25 mouse cellular contexts compared by ENCODE assay signal in genomic region chr13:114064069-114064468, GRCm38 (mm10).
DNase-seq lines count a peak whose midpoint lies in the region; ATAC-seq lines count a peak whose summit lies in the region.
"Had no signal": no experiment of that assay in that cellular context is flagged by ENCODE, and none has a peak within 500 bp of the region (broad histone marks: within the 10 kb centered on the region; RNA-seq: fewer than 3 reads in every experiment).

No protein-coding gene starts in this region.

- no peak overlapping the region for H3K27ac ChIP-seq in embryonic facial prominence, embryonic 14.5 days (replicated peaks; ENCODE audit: low read depth, low read length)
- no peak overlapping the region for H3K27ac ChIP-seq in embryonic facial prominence, embryonic 10.5 days (replicated peaks)
- H3K27ac ChIP-seq in limb, embryonic 10.5 days = no peak overlapping the region
- H3K27ac ChIP-seq: embryonic facial prominence, embryonic 15.5 days; forebrain, embryonic 15.5 days; heart, adult 2 months; heart, embryonic 13.5 days had no signal

- ATAC-seq in embryonic facial prominence, embryonic 14.5 days (ENCODE audit: low read depth) = no peak
- ATAC-seq in activated CD4-positive, CD25-positive, alpha-beta regulatory T cell, adult 4 months = no peak
- ATAC-seq: CD4-positive, CD25-positive, alpha-beta regulatory T cell, adult 4 months; forebrain, embryonic 15.5 days; hindbrain, embryonic 16.5 days; inflammation-experienced regulatory T-cells, adult 6 months; intestine, postnatal 0 days had no signal

- no peak overlapping the region for H3K9ac ChIP-seq in embryonic facial prominence, embryonic 14.5 days (ENCODE audit: low read depth, low read length)
- H3K9ac ChIP-seq: embryonic facial prominence, embryonic 15.5 days; forebrain, embryonic 15.5 days; heart, embryonic 13.5 days had no signal

- WGBS in embryonic facial prominence, embryonic 14.5 days = 66% methylated on average over 9 of the region's 9 CpGs
- 91% methylated on average over 9 of the region's 9 CpGs for WGBS in embryonic facial prominence, embryonic 10.5 days
- 84% methylated on average over 9 of the region's 9 CpGs for WGBS in limb, embryonic 10.5 days

- peak; percentile 58 for DNase-seq in embryonic facial prominence, embryonic 14.5 days (ENCODE audit: low spot score)
- DNase-seq in embryonic facial prominence, embryonic 10.5 days (ENCODE audit: low spot score) = no peak
- peak; percentile 10 for DNase-seq in heart, adult 8-10 months (ENCODE audit: low spot score)
- DNase-seq in heart, adult 9 months (ENCODE audit: low spot score in 2 of 2) = no peak
- DNase-seq in adipocyte (ENCODE audit: low spot score) = peak; percentile 14
- DNase-seq in limb, embryonic 10.5 days (ENCODE audit: low spot score) = no peak
- DNase-seq: adrenal gland, adult 8-10 months; B cell, adult 2 months; cerebellum, adult 18-20 months; cerebellum, adult 9-11 months; cerebellum, postnatal 36 days; gastrocnemius, postnatal 14 days; heart, adult 2 months; heart, postnatal 36 days; kidney, adult 8-10 months had no signal

- H3K36me3 ChIP-seq in embryonic facial prominence, embryonic 14.5 days (ENCODE audit: control insufficient read depth, insufficient read depth, low read length) = no peaks in the 10 kb centered on the region
- no peaks in the 10 kb centered on the region for H3K36me3 ChIP-seq in embryonic facial prominence, embryonic 10.5 days (replicated peaks)
- no peaks in the 10 kb centered on the region for H3K36me3 ChIP-seq in limb, embryonic 10.5 days
- H3K36me3 ChIP-seq: embryonic facial prominence, embryonic 15.5 days; forebrain, embryonic 15.5 days; heart, embryonic 13.5 days had no signal

- H3K4me2 ChIP-seq in embryonic facial prominence, embryonic 14.5 days (ENCODE audit: low read depth, low read length) = no peak overlapping the region
- H3K4me2 ChIP-seq: embryonic facial prominence, embryonic 15.5 days; forebrain, embryonic 15.5 days; heart, embryonic 13.5 days had no signal

- no peaks in the 10 kb centered on the region for H3K9me3 ChIP-seq in embryonic facial prominence, embryonic 14.5 days (ENCODE audit: control insufficient read depth, low read length)
- no peaks in the 10 kb centered on the region for H3K9me3 ChIP-seq in embryonic facial prominence, embryonic 10.5 days
- H3K9me3 ChIP-seq in limb, embryonic 10.5 days (replicated peaks) = no peaks in the 10 kb centered on the region
- H3K9me3 ChIP-seq: embryonic facial prominence, embryonic 15.5 days; forebrain, embryonic 15.5 days; G1E; heart, embryonic 13.5 days had no signal

- H3K4me1 ChIP-seq in embryonic facial prominence, embryonic 14.5 days (ENCODE audit: control insufficient read depth, insufficient read depth, low read length) = no peaks in the 10 kb centered on the region
- H3K4me1 ChIP-seq in embryonic facial prominence, embryonic 10.5 days = peaks cover 2% of the 10 kb centered on the region
- H3K4me1 ChIP-seq in limb, embryonic 10.5 days = no peaks in the 10 kb centered on the region
- H3K4me1 ChIP-seq: embryonic facial prominence, embryonic 15.5 days; forebrain, embryonic 15.5 days had no signal

- H3K4me3 ChIP-seq in embryonic facial prominence, embryonic 14.5 days (ENCODE audit: low read depth, low read length) = no peak overlapping the region
- no peak overlapping the region for H3K4me3 ChIP-seq in embryonic facial prominence, embryonic 10.5 days
- no peak overlapping the region for H3K4me3 ChIP-seq in limb, embryonic 10.5 days
- H3K4me3 ChIP-seq: embryonic facial prominence, embryonic 15.5 days; erythroblast, embryonic 14.5 days; forebrain, embryonic 15.5 days; heart, adult 2 months; heart, embryonic 13.5 days had no signal

- H3K27me3 ChIP-seq in embryonic facial prominence, embryonic 14.5 days (replicated peaks; ENCODE audit: control insufficient read depth, insufficient read depth, low read length) = no peaks in the 10 kb centered on the region
- H3K27me3 ChIP-seq in embryonic facial prominence, embryonic 10.5 days (replicated peaks; ENCODE audit: low read depth, poor library complexity, severe bottlenecking) = no peaks in the 10 kb centered on the region
- H3K27me3 ChIP-seq in limb, embryonic 10.5 days (ENCODE audit: low read depth, poor library complexity, severe bottlenecking) = no peaks in the 10 kb centered on the region
- H3K27me3 ChIP-seq: embryonic facial prominence, embryonic 15.5 days; forebrain, embryonic 15.5 days; heart, embryonic 13.5 days had no signal

Comparison
In these comparisons a context has a peak if more than half of its experiments do, and no peak if none do; other contexts are left out.
1. DNase-seq: peak in embryonic facial prominence, embryonic 14.5 days (single experiment), heart, adult 8-10 months (single experiment) and adipocyte (single experiment); none in embryonic facial prominence, embryonic 10.5 days (single experiment), heart, adult 9 months (0 of 2) and limb, embryonic 10.5 days (single experiment).